Mouse (Mus musculus) MEL (cell line): ENCODE results near the gene Cxcl15.
"Not testable (repeated sequence)": the region's sequence is repeated elsewhere in the genome, so short reads cannot be mapped to it uniquely, and the experiment has no call there.

ENCODE experiments used
- CTCF ChIP-seq, 3 experiments: IDR thresholded peaks in 2 of 3; conservative IDR thresholded peaks in 1 of 3; 2 replicates each; pipeline ENCODE4 v1.5.1; 2011 to 2012; ENCODE audit warnings: low read length in 3 of 3, low read depth in 2 of 3, mild to moderate bottlenecking in 2 of 3, improper control_type of control experiment in 1 of 3, inconsistent platforms in 1 of 3, mixed read lengths in 1 of 3, moderate library complexity in 1 of 3; ENCODE audit not compliant: control insufficient read depth in 1 of 3, insufficient read depth in 1 of 3, poor library complexity in 1 of 3, severe bottlenecking in 1 of 3
- EP300 ChIP-seq, 2 experiments: IDR thresholded peaks; 2 replicates each; pipeline ENCODE4 v1.6.1; 2011; ENCODE audit warnings: improper control_type of control experiment in 2 of 2, low read length in 2 of 2, low read depth in 1 of 2, mild to moderate bottlenecking in 1 of 2
- KAT2A ChIP-seq: conservative IDR thresholded peaks from 2 replicates; pipeline ENCODE4 v1.6.1; 2012; ENCODE audit warnings: low read depth, low read length, improper control_type of control experiment, inconsistent platforms
- POLR2A ChIP-seq, 2 experiments: IDR thresholded peaks; 2 replicates each; pipeline ENCODE4 v1.6.1; 2011 to 2012; ENCODE audit warnings: low read length in 2 of 2, mild to moderate bottlenecking in 2 of 2, control low read depth in 1 of 2, improper control_type of control experiment in 1 of 2, low read depth in 1 of 2, moderate library complexity in 1 of 2; ENCODE audit not compliant: control insufficient read depth in 1 of 2, insufficient read depth in 1 of 2, poor library complexity in 1 of 2
- POLR2AphosphoS5 ChIP-seq: IDR thresholded peaks from 2 replicates; pipeline ENCODE4 v1.6.1; 2012; ENCODE audit warnings: low read depth, borderline replicate concordance, mild to moderate bottlenecking, inconsistent platforms, low read length, moderate library complexity, mixed read lengths

GRCm38 (mm10) chr5:90851391-90851790 lies 57.1 kb downstream of the Cxcl15 start:
- TF ChIP-seq EP300 (IDR thresholded peaks at IDR 0.05; ENCODE audit: low read depth in 1 of 2, low read length in 2 of 2); POLR2A (IDR thresholded peaks at IDR 0.05; ENCODE audit: control insufficient read depth in 1 of 2, insufficient read depth in 1 of 2, low read depth in 1 of 2, low read length in 2 of 2, poor library complexity in 1 of 2); KAT2A; CTCF (IDR thresholded peaks at IDR 0.05 in 2 of 3, conservative IDR thresholded peaks at IDR 0.05 in 1 of 3; ENCODE audit: control insufficient read depth in 1 of 3, insufficient read depth in 1 of 3, low read depth in 2 of 3, low read length in 3 of 3, poor library complexity in 1 of 3, severe bottlenecking in 1 of 3); POLR2AphosphoS5: not testable (repeated sequence)
